Mouse (Mus musculus): ENCODE data around the gene Ankrd34a. TPM values are rescaled to one million over a fixed set of nuclear protein-coding genes. Genes with fewer than 3 reads are reported as not detected.
"Not testable (repeated sequence)": the region's sequence is repeated elsewhere in the genome, so short reads cannot be mapped to it uniquely, and the experiment has no call there.

The Ankrd34a gene
- polyA plus RNA-seq, 1 experiment from 2014 or later: 2.2 TPM

- Histone ChIP-seq H3K4me3 (peak overlapping the region; percentile 69), H3K4me2 (peak overlapping the region; percentile 74), H3K9me3 (no peaks in the 10 kb centered on the region), H3K36me3 (no peaks in the 10 kb centered on the region), H3K4me1 (peaks cover 38% of the 10 kb centered on the region), H3K27ac (peak overlapping the region; percentile 99), H3K27me3 (peaks cover 29% of the 10 kb centered on the region), H3K9ac (peak overlapping the region; percentile 74)
- WGBS: 2% methylated on average over 16 of the region's 40 CpGs
- ATAC-seq (ENCODE audit: borderline replicate concordance, extremely low read depth, low FRiP score, low TSS enrichment): peak; percentile 72
Observed at GRCm38 (mm10) chr3:96601251-96601787, 4.9 kb downstream of the Ankrd34a start.

- H3K9me3 ChIP-seq: no peaks in the 10 kb centered on the region
- H3K4me2 ChIP-seq: peak overlapping the region; percentile 74
- no peak for ATAC-seq (ENCODE audit: borderline replicate concordance, extremely low read depth, low FRiP score, low TSS enrichment)
- WGBS: 24% methylated on average over 10 of the region's 10 CpGs
- H3K36me3 ChIP-seq: no peaks in the 10 kb centered on the region
- peak overlapping the region; percentile 74 for H3K9ac ChIP-seq
- peak overlapping the region; percentile 69 for H3K4me3 ChIP-seq
- H3K4me1 ChIP-seq: peaks cover 30% of the 10 kb centered on the region
- H3K27ac ChIP-seq: peak overlapping the region; percentile 99
- peaks cover 21% of the 10 kb centered on the region for H3K27me3 ChIP-seq
Observed at GRCm38 (mm10) chr3:96601941-96602703, 5.7 kb downstream of the Ankrd34a start.

GRCm38 (mm10) chr3:96602704-96603084 is 6.3 kb downstream of the Ankrd34a start:
- Histone ChIP-seq H3K9ac (peak overlapping the region; percentile 74), H3K9me3 (no peaks in the 10 kb centered on the region), H3K27ac (peak overlapping the region; percentile 99), H3K4me1 (peaks cover 25% of the 10 kb centered on the region), H3K4me3 (peak overlapping the region; percentile 69), H3K27me3 (peaks cover 15% of the 10 kb centered on the region), H3K36me3 (no peaks in the 10 kb centered on the region), H3K4me2 (peak overlapping the region; percentile 74)
- WGBS: 14% methylated on average over 5 of the region's 5 CpGs
- no peak for ATAC-seq (ENCODE audit: borderline replicate concordance, extremely low read depth, low FRiP score, low TSS enrichment)

- Histone ChIP-seq H3K27ac (peak overlapping the region; percentile 99; the same call in 1 of the 2 replicates), H3K4me2 (peak overlapping the region; percentile 74), H3K4me1 (peaks cover 19% of the 10 kb centered on the region), H3K9ac (no peak overlapping the region), H3K36me3 (no peaks in the 10 kb centered on the region), H3K9me3 (no peaks in the 10 kb centered on the region), H3K27me3 (peaks cover 10% of the 10 kb centered on the region; the same call in 1 of the 2 replicates), H3K4me3 (peak overlapping the region; percentile 69)
- no peak for ATAC-seq (ENCODE audit: borderline replicate concordance, extremely low read depth, low FRiP score, low TSS enrichment)
- WGBS: 52% methylated on average over 5 of the region's 5 CpGs
Observed at GRCm38 (mm10) chr3:96603311-96603710, 6.9 kb downstream of the Ankrd34a start.

GRCm38 (mm10) chr3:96606007-96606406 is 9.6 kb downstream of the Ankrd34a start:
- WGBS: 90% methylated on average over 4 of the region's 4 CpGs

GRCm38 (mm10) chr3:96606618-96607017 is 10.2 kb downstream of the Ankrd34a start:
- 80% methylated on average over 4 of the region's 4 CpGs for WGBS
- H3K27ac ChIP-seq: no peak overlapping the region
- no peaks in the 10 kb centered on the region for H3K9me3 ChIP-seq
- no peak overlapping the region for H3K9ac ChIP-seq
- no peaks in the 10 kb centered on the region for H3K36me3 ChIP-seq
- H3K4me3 ChIP-seq: no peak overlapping the region
- H3K4me2 ChIP-seq: no peak overlapping the region
- no peak for ATAC-seq (ENCODE audit: borderline replicate concordance, extremely low read depth, low FRiP score, low TSS enrichment)
- no peaks in the 10 kb centered on the region for H3K27me3 ChIP-seq
- peaks cover 12% of the 10 kb centered on the region for H3K4me1 ChIP-seq

More at GRCm38 (mm10) chr3:96606007-96606406, 9.6 kb downstream of the Ankrd34a start:
- H3K9me3 ChIP-seq; H3K4me2 ChIP-seq; H3K27me3 ChIP-seq; H3K4me3 ChIP-seq; ATAC-seq (ENCODE audit: borderline replicate concordance, extremely low read depth, low FRiP score, low TSS enrichment); H3K27ac ChIP-seq; H3K36me3 ChIP-seq; H3K9ac ChIP-seq: not testable (repeated sequence)
- H3K4me1 ChIP-seq: peaks cover 12% of the 10 kb centered on the region

- Histone ChIP-seq H3K36me3 (peaks cover 51% of the 10 kb centered on the region), H3K4me1 (no peaks in the 10 kb centered on the region)
Observed at GRCm38 (mm10) chr3:96617941-96618340, 21.5 kb downstream of the Ankrd34a start.

GRCm38 (mm10) chr3:96623201-96623600 is 26.8 kb downstream of the Ankrd34a start:
- H3K9me3 ChIP-seq: no peaks in the 10 kb centered on the region
- no peak overlapping the region for H3K27ac ChIP-seq
- H3K4me3 ChIP-seq: no peak overlapping the region
- no peak overlapping the region for H3K4me2 ChIP-seq
- H3K4me1 ChIP-seq: no peaks in the 10 kb centered on the region
- 89% methylated on average over 4 of the region's 4 CpGs for WGBS
- H3K27me3 ChIP-seq: no peaks in the 10 kb centered on the region
- no peak overlapping the region for H3K9ac ChIP-seq
- peaks cover 53% of the 10 kb centered on the region for H3K36me3 ChIP-seq
- ATAC-seq (ENCODE audit: borderline replicate concordance, extremely low read depth, low FRiP score, low TSS enrichment): no peak

More at GRCm38 (mm10) chr3:96617941-96618340, 21.5 kb downstream of the Ankrd34a start:
- Histone ChIP-seq H3K4me2 (no peak overlapping the region), H3K9ac (no peak overlapping the region), H3K27ac (no peak overlapping the region), H3K27me3 (no peaks in the 10 kb centered on the region), H3K9me3 (no peaks in the 10 kb centered on the region), H3K4me3 (no peak overlapping the region)
- WGBS: 94% methylated on average over 3 of the region's 3 CpGs
- ATAC-seq (ENCODE audit: borderline replicate concordance, extremely low read depth, low FRiP score, low TSS enrichment): no peak

GRCm38 (mm10) chr3:96629729-96630600 is 33.5 kb downstream of the Ankrd34a start, which contains the start of gene Rbm8a:
Gene Rbm8a (plus strand): TSS chr3:96629933.
- Histone ChIP-seq H3K4me2 (peak within 1 kb of the TSS; percentile 76), H3K27me3 (no peaks in the 10 kb centered on the region), H3K36me3 (peaks cover 30% of the 10 kb centered on the region), H3K4me3 (peak within 1 kb of the TSS; percentile 80), H3K27ac (peak within 1 kb of the TSS; percentile 81), H3K9ac (peak within 1 kb of the TSS; percentile 79), H3K9me3 (no peaks in the 10 kb centered on the region), H3K4me1 (peaks cover 25% of the 10 kb centered on the region)
- ATAC-seq (ENCODE audit: borderline replicate concordance, extremely low read depth, low FRiP score, low TSS enrichment): peak; percentile 95
- WGBS: under 1% methylated on average over 48 of the region's 48 CpGs

GRCm38 (mm10) chr3:96632058-96632457 is 35.6 kb downstream of the Ankrd34a start:
- H3K4me1 ChIP-seq: peaks cover 34% of the 10 kb centered on the region
- no peak overlapping the region for H3K9ac ChIP-seq
- H3K4me2 ChIP-seq: no peak overlapping the region
- H3K27ac ChIP-seq: no peak overlapping the region
- H3K27me3 ChIP-seq: no peaks in the 10 kb centered on the region
- no peak overlapping the region for H3K4me3 ChIP-seq
- ATAC-seq (ENCODE audit: borderline replicate concordance, extremely low read depth, low FRiP score, low TSS enrichment): no peak
- no peaks in the 10 kb centered on the region for H3K9me3 ChIP-seq
- H3K36me3 ChIP-seq: peaks cover 24% of the 10 kb centered on the region

- ATAC-seq (ENCODE audit: borderline replicate concordance, extremely low read depth, low FRiP score, low TSS enrichment): no peak
- Histone ChIP-seq H3K9ac (no peak overlapping the region), H3K4me2 (no peak overlapping the region), H3K27ac (no peak overlapping the region), H3K9me3 (no peaks in the 10 kb centered on the region), H3K36me3 (peaks cover 36% of the 10 kb centered on the region), H3K27me3 (no peaks in the 10 kb centered on the region), H3K4me1 (peaks cover 28% of the 10 kb centered on the region), H3K4me3 (no peak overlapping the region)
- WGBS: 55% methylated on average over 1 of the region's 1 CpGs
Observed at GRCm38 (mm10) chr3:96634015-96634414, 37.6 kb downstream of the Ankrd34a start.

Data from lung, embryonic 15.5 days (tissue).